Mouse (Mus musculus) limb, embryonic 11.5 days (tissue): ENCODE results near the gene Ppm1h. TPM values are rescaled to one million over a fixed set of nuclear protein-coding genes. Genes with fewer than 3 reads are reported as not detected.

ENCODE experiments used
- ATAC-seq: fragments of 200-750 bp; cut with Nextera tagmentation; 2 replicates; pipeline ENCODE4 v1.8.0; 2017; ENCODE audit warnings: low read depth; ENCODE audit not compliant: insufficient number of reproducible peaks, low FRiP score, low TSS enrichment
- DNase-seq: peaks from one replicate; pipeline ENCODE4 v3.0.0-alpha.2; 2015; ENCODE audit warnings: low spot score
- H3K27ac ChIP-seq: fragments of 300-500 bp; sonication (generic); replicated peaks from 2 replicates; pipeline ENCODE4 v1.5.1; 2014; ENCODE audit warnings: low read depth, mild to moderate bottlenecking, low read length
- H3K27me3 ChIP-seq: fragments of 300-500 bp; sonication (generic); 2 replicates; pipeline ENCODE4 v1.6.1; 2014; ENCODE audit warnings: mild to moderate bottlenecking, low read length, mixed read lengths; ENCODE audit not compliant: control insufficient read depth, insufficient read depth
- H3K36me3 ChIP-seq: fragments of 300-500 bp; sonication (generic); 2 replicates; pipeline ENCODE4 v1.6.1; 2014; ENCODE audit warnings: mild to moderate bottlenecking, low read length, moderate library complexity, mixed read lengths; ENCODE audit not compliant: control insufficient read depth, insufficient read depth
- H3K4me1 ChIP-seq: fragments of 300-500 bp; sonication (generic); 2 replicates; pipeline ENCODE4 v1.6.1; 2014; ENCODE audit warnings: low read length, mixed read lengths; ENCODE audit not compliant: control insufficient read depth, insufficient read depth
- H3K4me2 ChIP-seq: fragments of 300-500 bp; sonication (generic); 2 replicates; pipeline ENCODE4 v1.6.1; 2014; ENCODE audit warnings: low read depth, mild to moderate bottlenecking, moderate library complexity; ENCODE audit not compliant: severe bottlenecking
- H3K4me3 ChIP-seq: fragments of 300-500 bp; sonication (generic); 2 replicates; pipeline ENCODE4 v1.5.1; 2014; ENCODE audit warnings: low read depth, low read length
- H3K9ac ChIP-seq: fragments of 300-500 bp; sonication (generic); 2 replicates; pipeline ENCODE4 v1.6.1; 2014; ENCODE audit warnings: mild to moderate bottlenecking, low read length
- H3K9me3 ChIP-seq: fragments of 300-500 bp; sonication (generic); 2 replicates; pipeline ENCODE4 v1.6.1; 2016; ENCODE audit warnings: low read length; ENCODE audit not compliant: control insufficient read depth
- WGBS: fragments of 180-500 bp; shearing (Covaris S2); extraction: QIAGEN DNeasy Blood & Tissue Kit; methylation state at CpG from one replicate; pipeline ENCODE4 v1.1.7; 2014; 5-methylcytosine and 5-hydroxymethylcytosine counted together
- polyA plus RNA-seq: library from polyadenylated mRNA; unstranded; fragments of >200 nt; fragmentation: Nextera tagmentation; extraction: Ambion mirVana; gene quantifications from 2 replicates; pipeline ENCODE4 v1.2.1, GENCODE M21; 2014

Gene Ppm1h
- polyA plus RNA-seq, 1 experiment from 2014 or later = 5.1 TPM

- Histone ChIP-seq H3K4me1 (peaks cover 4% of the 10 kb centered on the region; the same call in 1 of the 2 replicates), H3K36me3 (no peaks in the 10 kb centered on the region), H3K27ac (no peak overlapping the region), H3K4me3 (no peak overlapping the region), H3K9me3 (no peaks in the 10 kb centered on the region), H3K4me2 (no peak overlapping the region), H3K9ac (no peak overlapping the region), H3K27me3 (no peaks in the 10 kb centered on the region)
- WGBS = 90% methylated on average over 8 of the region's 8 CpGs
- DNase-seq (no peak), ATAC-seq (no peak)
Measured at GRCm38 (mm10) chr10:122858904-122859641, 180.5 kb downstream of the Ppm1h start.

DNA sequence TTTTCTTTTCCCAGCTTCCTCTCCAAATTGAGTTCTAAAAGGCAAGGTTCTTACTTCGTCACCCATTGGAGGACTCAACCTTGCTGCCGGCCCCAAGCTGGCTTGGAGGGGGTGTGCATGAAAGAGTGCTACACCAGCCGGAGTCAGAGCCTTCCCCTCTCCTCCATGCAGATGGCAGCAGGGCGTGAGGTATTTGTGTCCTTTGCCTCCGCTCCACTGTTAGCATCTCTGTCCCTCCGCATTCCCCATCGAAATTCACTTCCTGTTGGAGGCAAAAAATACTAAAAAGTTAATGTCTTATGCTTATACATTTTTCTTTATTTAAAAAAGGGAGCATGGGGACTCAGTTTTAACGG is 181.1 kb downstream of the Ppm1h start:
- ATAC-seq = no peak
- Histone ChIP-seq H3K4me1 (peaks cover 4% of the 10 kb centered on the region; the same call in 1 of the 2 replicates), H3K27me3 (no peaks in the 10 kb centered on the region), H3K27ac (no peak overlapping the region), H3K9ac (no peak overlapping the region), H3K4me3 (no peak overlapping the region), H3K9me3 (no peaks in the 10 kb centered on the region), H3K36me3 (no peaks in the 10 kb centered on the region), H3K4me2 (no peak overlapping the region)
- no peak for DNase-seq
- WGBS = 70% methylated on average over 8 of the region's 8 CpGs

GRCm38 (mm10) chr10:122860076-122860475 is 181.5 kb downstream of the Ppm1h start:
- peaks cover 4% of the 10 kb centered on the region; the same call in 1 of the 2 replicates for H3K4me1 ChIP-seq
- no peak overlapping the region for H3K4me2 ChIP-seq
- DNase-seq (no peak), ATAC-seq (no peak)
- H3K27ac ChIP-seq = no peak overlapping the region
- no peaks in the 10 kb centered on the region for H3K9me3 ChIP-seq
- no peak overlapping the region for H3K4me3 ChIP-seq
- WGBS = 70% methylated on average over 6 of the region's 7 CpGs
- H3K27me3 ChIP-seq = no peaks in the 10 kb centered on the region
- H3K36me3 ChIP-seq = no peaks in the 10 kb centered on the region
- H3K9ac ChIP-seq = no peak overlapping the region

GRCm38 (mm10) chr10:122861696-122862385 is 183.3 kb downstream of the Ppm1h start:
- DNase-seq = no peak
- Histone ChIP-seq H3K9ac (no peak overlapping the region), H3K9me3 (no peaks in the 10 kb centered on the region), H3K4me2 (no peak overlapping the region), H3K27me3 (no peaks in the 10 kb centered on the region), H3K4me3 (no peak overlapping the region), H3K36me3 (no peaks in the 10 kb centered on the region), H3K4me1 (peaks cover 4% of the 10 kb centered on the region; the same call in 1 of the 2 replicates), H3K27ac (no peak overlapping the region)
- ATAC-seq = no peak
- WGBS = 78% methylated on average over 18 of the region's 18 CpGs

GRCm38 (mm10) chr10:122862386-122863023 is 183.9 kb downstream of the Ppm1h start:
- Histone ChIP-seq H3K27ac (no peak overlapping the region), H3K4me2 (no peak overlapping the region), H3K9ac (no peak overlapping the region), H3K36me3 (no peaks in the 10 kb centered on the region), H3K27me3 (no peaks in the 10 kb centered on the region), H3K9me3 (no peaks in the 10 kb centered on the region), H3K4me1 (peaks cover 4% of the 10 kb centered on the region; the same call in 1 of the 2 replicates), H3K4me3 (no peak overlapping the region)
- ATAC-seq (no peak), DNase-seq (no peak)
- WGBS = 84% methylated on average over 17 of the region's 17 CpGs

DNA sequence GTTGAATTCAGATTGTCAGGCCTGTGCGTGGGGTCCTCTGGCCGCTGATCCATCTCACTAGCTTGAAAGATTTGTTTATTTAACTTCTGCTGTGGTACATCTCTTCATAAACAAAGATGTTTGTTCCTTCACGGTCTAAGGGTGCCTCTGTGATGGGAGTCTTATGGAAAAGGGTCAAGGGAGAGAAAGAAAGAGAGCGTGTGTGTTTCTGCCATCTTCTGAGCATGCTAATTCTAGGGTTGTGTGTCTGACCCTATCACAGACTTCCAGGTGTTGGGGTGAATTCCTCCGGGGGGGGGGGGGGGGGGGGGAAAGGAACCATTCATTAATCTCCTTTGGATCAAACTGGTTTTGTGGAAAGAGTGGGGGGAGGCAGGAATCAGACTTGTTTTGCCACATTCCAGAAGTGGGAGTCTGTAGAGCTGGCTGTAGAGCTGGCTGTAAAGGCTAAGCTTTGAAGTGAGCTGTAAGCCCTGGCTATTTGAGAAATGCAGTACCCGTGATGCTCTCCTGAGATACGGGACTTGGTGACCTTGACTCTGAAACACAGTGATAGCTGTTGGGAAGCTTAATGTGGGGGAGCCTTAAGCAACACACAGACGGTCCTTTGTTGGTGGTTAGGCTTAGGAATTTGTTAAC is 191.4 kb downstream of the Ppm1h start:
- H3K9me3 ChIP-seq = no peaks in the 10 kb centered on the region
- no peak overlapping the region for H3K4me3 ChIP-seq
- ATAC-seq (peak; percentile 33; the same call in 1 of the 2 replicates), DNase-seq (peak; percentile 40)
- 49% methylated on average over 8 of the region's 8 CpGs for WGBS
- no peaks in the 10 kb centered on the region for H3K27me3 ChIP-seq
- peaks cover 12% of the 10 kb centered on the region for H3K4me1 ChIP-seq
- no peak overlapping the region for H3K9ac ChIP-seq
- H3K36me3 ChIP-seq = no peaks in the 10 kb centered on the region
- no peak overlapping the region for H3K4me2 ChIP-seq
- peak overlapping the region; percentile 59; the same call in 1 of the 2 replicates for H3K27ac ChIP-seq

DNA sequence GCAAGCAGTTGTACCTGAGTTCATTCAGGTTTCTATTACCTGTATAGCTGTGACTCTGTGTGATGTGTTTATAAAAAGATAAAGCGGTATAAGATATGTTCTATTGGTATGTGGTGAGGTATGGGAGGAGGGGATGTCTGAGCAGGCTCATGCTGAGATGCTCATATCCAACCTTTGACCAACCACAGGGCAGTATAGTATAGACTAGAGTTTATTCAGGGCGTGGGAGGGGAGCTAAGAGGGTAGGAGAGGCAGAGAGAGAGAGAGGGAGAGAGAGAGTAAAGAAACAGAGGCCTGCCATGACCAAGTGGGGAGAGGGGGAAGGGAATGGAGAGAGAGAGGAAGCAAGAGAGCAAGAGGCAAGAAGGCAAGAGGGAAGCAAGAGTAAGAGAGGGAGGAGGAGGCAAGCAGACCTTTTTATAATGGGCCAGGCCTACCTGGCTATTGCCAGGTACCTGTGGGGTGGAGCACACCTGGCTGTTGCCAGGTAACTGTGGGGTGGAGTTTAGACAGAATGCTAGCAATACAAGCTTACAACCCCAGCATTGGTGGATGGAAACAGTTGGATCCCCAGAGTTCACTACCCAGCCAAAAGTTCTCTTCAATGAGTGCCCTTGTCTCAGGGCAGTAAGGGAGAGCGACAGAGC is 192.4 kb downstream of the Ppm1h start:
- Histone ChIP-seq H3K9me3 (no peaks in the 10 kb centered on the region), H3K4me1 (peaks cover 12% of the 10 kb centered on the region), H3K36me3 (no peaks in the 10 kb centered on the region), H3K4me3 (no peak overlapping the region), H3K27me3 (no peaks in the 10 kb centered on the region), H3K4me2 (no peak overlapping the region), H3K27ac (peak overlapping the region; percentile 21; the same call in 1 of the 2 replicates), H3K9ac (no peak overlapping the region)
- WGBS = 82% methylated on average over 3 of the region's 3 CpGs
- ATAC-seq (no peak), DNase-seq (no peak)

- no peaks in the 10 kb centered on the region for H3K36me3 ChIP-seq
- no peaks in the 10 kb centered on the region for H3K9me3 ChIP-seq
- no peak overlapping the region for H3K4me3 ChIP-seq
- no peaks in the 10 kb centered on the region for H3K27me3 ChIP-seq
- no peak overlapping the region for H3K27ac ChIP-seq
- H3K9ac ChIP-seq = no peak overlapping the region
- no peak for DNase-seq
- 87% methylated on average over 8 of the region's 8 CpGs for WGBS
- ATAC-seq = no peak
- H3K4me1 ChIP-seq = peaks cover 14% of the 10 kb centered on the region
- H3K4me2 ChIP-seq = no peak overlapping the region
Measured at GRCm38 (mm10) chr10:122872720-122873119, 194.2 kb downstream of the Ppm1h start.
